Comparison of ENCODE assay signal across 18 mouse cellular contexts in genomic region chr16:6242468-6242867, GRCm38 (mm10).
"Had no signal": no experiment of that assay in that cellular context is flagged by ENCODE, and none has a peak within 500 bp of the region (broad histone marks: within the 10 kb centered on the region; RNA-seq: fewer than 3 reads in every experiment).

No protein-coding gene starts in this region.

- ATAC-seq: hindbrain, postnatal 0 days; intestine, embryonic 16.5 days had no signal

- DNase-seq: gastrocnemius, postnatal 14 days; gastrocnemius, postnatal 36 days; heart, adult 11 months; heart, adult 2 months; heart, postnatal 14 days; heart, postnatal 36 days; kidney, adult 11 months; kidney, adult 2 months; kidney, adult 9 months; kidney, postnatal 14 days; kidney, postnatal 36 days; layer of hippocampus, adult 9-11 months; layer of hippocampus, postnatal 36 days; left cerebral cortex, postnatal 4 days; liver; liver, embryonic 13.5 days had no signal
